In the genomic region with DNA sequence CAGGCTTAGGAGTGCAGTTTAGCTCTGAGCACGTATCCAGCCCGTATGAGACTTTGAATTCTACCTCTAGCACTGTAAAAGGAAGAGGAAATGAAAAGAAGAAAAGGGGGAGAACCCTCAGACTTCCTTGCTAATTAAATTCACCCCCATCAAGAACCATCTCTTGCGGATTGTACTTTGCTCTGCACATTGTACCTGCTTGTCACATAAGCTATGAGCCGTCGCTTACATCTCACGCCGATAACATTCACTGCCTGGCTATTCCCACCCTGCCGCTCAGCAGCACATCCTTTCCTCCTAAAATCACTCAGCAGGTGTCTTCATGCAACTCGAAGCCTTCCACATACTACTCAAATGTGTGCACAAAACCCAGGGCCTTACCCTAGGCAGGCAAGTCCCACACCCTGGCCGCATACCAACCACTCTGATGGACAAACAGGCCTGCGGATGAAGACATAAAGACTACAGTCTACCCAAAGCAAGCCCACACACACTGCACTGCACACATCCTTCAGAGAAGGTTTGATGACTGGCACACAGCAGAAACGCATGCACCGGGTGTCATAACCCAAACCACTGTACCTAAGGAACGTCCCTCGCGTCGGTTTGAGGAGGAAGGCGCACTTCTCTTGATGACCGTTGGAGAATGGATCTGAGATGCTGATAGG, we compare ENCODE assay signal across 19 mouse cellular contexts. TPM values are rescaled to one million over a fixed set of nuclear protein-coding genes. Genes with fewer than 3 reads are reported as not detected.
DNase-seq lines count a peak whose midpoint lies in the region; ATAC-seq lines count a peak whose summit lies in the region.
"Had no signal": no experiment of that assay in that cellular context is flagged by ENCODE, and none has a peak within 500 bp of the region (broad histone marks: within the 10 kb centered on the region; RNA-seq: fewer than 3 reads in every experiment).

No protein-coding gene starts in this region.

- H3K4me1 ChIP-seq in intestine, embryonic 14.5 days (replicated peaks; ENCODE audit: control insufficient read depth, insufficient read depth, low read length), result no peaks in the 10 kb centered on the region
- H3K4me1 ChIP-seq in liver, embryonic 12.5 days, result no peaks in the 10 kb centered on the region; the same call in 1 of the 2 replicates
- no peaks in the 10 kb centered on the region for H3K4me1 ChIP-seq in stomach, embryonic 15.5 days
- H3K4me1 ChIP-seq: forebrain, embryonic 10.5 days had no signal

- no peaks in the 10 kb centered on the region for H3K9me3 ChIP-seq in intestine, embryonic 14.5 days (ENCODE audit: control insufficient read depth, low read length)
- H3K9me3 ChIP-seq in liver, embryonic 12.5 days (replicated peaks), result no peaks in the 10 kb centered on the region
- H3K9me3 ChIP-seq in stomach, embryonic 15.5 days, result no peaks in the 10 kb centered on the region
- H3K9me3 ChIP-seq: embryonic facial prominence, embryonic 13.5 days; forebrain, embryonic 10.5 days; megakaryocyte, embryonic 14.5 days had no signal

- DNase-seq in kidney, adult 9 months, result peak; percentile 16
- DNase-seq in kidney, postnatal 14 days, result no peak
- DNase-seq in intestine, embryonic 14.5 days (ENCODE audit: low spot score), result peak; percentile 57
- DNase-seq in thymus, postnatal 14 days, result no peak
- no peak for DNase-seq in layer of hippocampus, adult 18-20 months (ENCODE audit: low spot score in 2 of 2)
- DNase-seq: adrenal gland, postnatal 10 days; cerebellum, adult 11-12 months; gastrocnemius, postnatal 14 days; lung, postnatal 10 days; thymus, postnatal 36 days had no signal

- H3K9ac ChIP-seq in intestine, embryonic 14.5 days (ENCODE audit: low read length), result 0 out of 2 replicates have a peak overlapping the region, but pooled peaks have one; percentile 20
- no peak overlapping the region for H3K9ac ChIP-seq in liver, embryonic 12.5 days
- no peak overlapping the region for H3K9ac ChIP-seq in stomach, embryonic 15.5 days

- peak overlapping the region; percentile 29 for H3K4me2 ChIP-seq in intestine, embryonic 14.5 days (ENCODE audit: low read length)
- peak overlapping the region; percentile 26 for H3K4me2 ChIP-seq in liver, embryonic 12.5 days
- peak overlapping the region; percentile 37 for H3K4me2 ChIP-seq in stomach, embryonic 15.5 days
- H3K4me2 ChIP-seq: embryonic facial prominence, embryonic 13.5 days had no signal

- peak; percentile 42 for ATAC-seq in intestine, embryonic 14.5 days (replicated peaks; ENCODE audit: low FRiP score, low TSS enrichment, low read depth)
- peak; percentile 44; the same call in 1 of the 2 replicates for ATAC-seq in liver, embryonic 12.5 days
- no peak for ATAC-seq in stomach, embryonic 15.5 days (ENCODE audit: insufficient read depth, low FRiP score, low read depth)
- ATAC-seq: midbrain, embryonic 16.5 days had no signal

- no peaks in the 10 kb centered on the region for H3K36me3 ChIP-seq in intestine, embryonic 14.5 days (ENCODE audit: control insufficient read depth, insufficient read depth, low read length)
- H3K36me3 ChIP-seq in liver, embryonic 12.5 days, result no peaks in the 10 kb centered on the region
- H3K36me3 ChIP-seq in stomach, embryonic 15.5 days, result no peaks in the 10 kb centered on the region
- H3K36me3 ChIP-seq: embryonic facial prominence, embryonic 13.5 days; forebrain, embryonic 10.5 days had no signal

- H3K4me3 ChIP-seq in intestine, embryonic 14.5 days (ENCODE audit: low read depth, low read length), result peak overlapping the region; percentile 12; the same call in 1 of the 2 replicates
- peak overlapping the region; percentile 11; the same call in 1 of the 2 replicates for H3K4me3 ChIP-seq in liver, embryonic 12.5 days
- H3K4me3 ChIP-seq in stomach, embryonic 15.5 days (replicated peaks), result peak overlapping the region; percentile 23
- H3K4me3 ChIP-seq: embryonic facial prominence, embryonic 13.5 days; forebrain, embryonic 10.5 days; megakaryocyte, embryonic 14.5 days had no signal

- 74% methylated on average over 19 of the region's 19 CpGs for WGBS in intestine, embryonic 14.5 days
- WGBS in liver, embryonic 12.5 days (ENCODE audit: insufficient replicate concordance), result 80% methylated on average over 19 of the region's 19 CpGs
- WGBS in stomach, embryonic 15.5 days, result 75% methylated on average over 19 of the region's 19 CpGs

- H3K27me3 ChIP-seq in intestine, embryonic 14.5 days (replicated peaks; ENCODE audit: control insufficient read depth, insufficient read depth, low read length), result no peaks in the 10 kb centered on the region
- no peaks in the 10 kb centered on the region; the same call in 1 of the 2 replicates for H3K27me3 ChIP-seq in liver, embryonic 12.5 days (replicated peaks)
- H3K27me3 ChIP-seq in stomach, embryonic 15.5 days (replicated peaks), result no peaks in the 10 kb centered on the region
- H3K27me3 ChIP-seq: embryonic facial prominence, embryonic 13.5 days had no signal

- peak overlapping the region; percentile 30; the same call in 1 of the 2 replicates for H3K27ac ChIP-seq in intestine, embryonic 14.5 days (ENCODE audit: low read depth)
- H3K27ac ChIP-seq in liver, embryonic 12.5 days, result no peak overlapping the region
- peak overlapping the region; percentile 59 for H3K27ac ChIP-seq in stomach, embryonic 15.5 days
- H3K27ac ChIP-seq: embryonic facial prominence, embryonic 13.5 days; forebrain, embryonic 10.5 days had no signal

RNA-seq across cellular contexts. Expression of gene Mkrn2os, which starts 0.6 kb away (rescaled TPM):
- polyA plus RNA-seq in intestine, embryonic 14.5 days (2014; fragmentation: Nextera tagmentation; extraction: Ambion mirVana), result 26.2 and 32.0 TPM in 2 replicates
- polyA plus RNA-seq in liver, embryonic 12.5 days (2016; fragmentation: Nextera tagmentation; extraction: Ambion mirVana), result 4.9 and 5.1 TPM in 2 replicates
- 14.1 and 14.3 TPM in 2 replicates for polyA plus RNA-seq in stomach, embryonic 15.5 days (2015; fragmentation: Nextera tagmentation; extraction: Ambion mirVana)
- total RNA-seq in layer of hippocampus, adult 18-20 months (2021), result not detected
- total RNA-seq: common myeloid progenitor, adult 5-6 weeks; layer of hippocampus, postnatal 14 days; left cerebral cortex, postnatal 10 days had no signal

RNA-seq across cellular contexts. Expression of gene Mkrn2, which starts 9.9 kb away (rescaled TPM):
- 28.0 and 32.0 TPM in 2 replicates for polyA plus RNA-seq in intestine, embryonic 14.5 days (2014; fragmentation: Nextera tagmentation; extraction: Ambion mirVana)
- 14.4 and 15.3 TPM in 2 replicates for polyA plus RNA-seq in liver, embryonic 12.5 days (2016; fragmentation: Nextera tagmentation; extraction: Ambion mirVana)
- 23.7 and 25.3 TPM in 2 replicates for polyA plus RNA-seq in stomach, embryonic 15.5 days (2015; fragmentation: Nextera tagmentation; extraction: Ambion mirVana)
- 10 to 100 TPM; 33.0 to 41.2 TPM for total RNA-seq in layer of hippocampus, adult 18-20 months (2021)

RNA-seq across cellular contexts. Expression of gene Tsen2, which starts 47.4 kb away (rescaled TPM):
- polyA plus RNA-seq in intestine, embryonic 14.5 days (2014; fragmentation: Nextera tagmentation; extraction: Ambion mirVana), result 32.3 and 32.6 TPM in 2 replicates
- 19.7 and 20.7 TPM in 2 replicates for polyA plus RNA-seq in liver, embryonic 12.5 days (2016; fragmentation: Nextera tagmentation; extraction: Ambion mirVana)
- polyA plus RNA-seq in stomach, embryonic 15.5 days (2015; fragmentation: Nextera tagmentation; extraction: Ambion mirVana), result 26.6 and 27.2 TPM in 2 replicates
- 10 to 100 TPM; 24.6 to 28.0 TPM for total RNA-seq in layer of hippocampus, adult 18-20 months (2021)

Comparison
In these comparisons a context has a peak if more than half of its experiments do, and no peak if none do; other contexts are left out.
1. DNase-seq: peak in kidney, adult 9 months (single experiment) and intestine, embryonic 14.5 days (single experiment); none in kidney, postnatal 14 days (single experiment), thymus, postnatal 14 days (single experiment) and layer of hippocampus, adult 18-20 months (0 of 2).
2. Peak in every context shown above with its lines, with median percentiles within 50 percentile points of each other: H3K4me2 ChIP-seq and H3K4me3 ChIP-seq.